Mouse (Mus musculus) liver, embryonic 15.5 days (tissue): ENCODE data around the gene Fam122a. TPM values are rescaled to one million over a fixed set of nuclear protein-coding genes. Genes with fewer than 3 reads are reported as not detected.

Experiments used
- ATAC-seq: fragments of 200-750 bp; cut with Nextera tagmentation; 2 replicates; pipeline ENCODE4 v1.8.0; 2017; ENCODE audit warnings: moderate number of reproducible peaks, mild to moderate bottlenecking, moderate library complexity; ENCODE audit not compliant: insufficient read depth
- H3K27ac ChIP-seq: fragments of 300-500 bp; sonication (generic); replicated peaks from 2 replicates; pipeline ENCODE4 v1.5.1; 2015; ENCODE audit warnings: mild to moderate bottlenecking, inconsistent platforms
- H3K27me3 ChIP-seq: fragments of 300-500 bp; sonication (generic); 2 replicates; pipeline ENCODE4 v1.6.1; 2015; ENCODE audit warnings: mild to moderate bottlenecking, inconsistent platforms
- H3K36me3 ChIP-seq: fragments of 300-500 bp; sonication (generic); replicated peaks from 2 replicates; pipeline ENCODE4 v1.6.1; 2015; ENCODE audit warnings: moderate library complexity, mild to moderate bottlenecking, inconsistent platforms
- H3K4me1 ChIP-seq: fragments of 300-500 bp; sonication (generic); replicated peaks from 2 replicates; pipeline ENCODE4 v1.6.1; 2015; ENCODE audit warnings: inconsistent platforms
- H3K4me2 ChIP-seq: fragments of 300-500 bp; sonication (generic); 2 replicates; pipeline ENCODE4 v1.6.1; 2015; ENCODE audit warnings: moderate library complexity, mild to moderate bottlenecking, inconsistent platforms
- H3K4me3 ChIP-seq: fragments of 300-500 bp; sonication (generic); replicated peaks from 2 replicates; pipeline ENCODE4 v1.5.1; 2015; ENCODE audit warnings: mild to moderate bottlenecking, inconsistent platforms
- H3K9ac ChIP-seq: fragments of 300-500 bp; sonication (generic); 2 replicates; pipeline ENCODE4 v1.6.1; 2015; ENCODE audit warnings: moderate library complexity, mild to moderate bottlenecking, inconsistent platforms
- H3K9me3 ChIP-seq: fragments of 300-500 bp; sonication (generic); replicated peaks from 2 replicates; pipeline ENCODE4 v1.6.1; 2016; ENCODE audit warnings: inconsistent platforms
- WGBS: fragments of 180-500 bp; shearing (Covaris S2); methylation state at CpG from one replicate; pipeline ENCODE4 v1.1.7; 2015; ENCODE audit warnings: mixed read lengths; ENCODE audit not compliant: insufficient replicate concordance; 5-methylcytosine and 5-hydroxymethylcytosine counted together
- polyA plus RNA-seq: library from polyadenylated mRNA; unstranded; fragments of >200 nt; fragmentation: Nextera tagmentation; extraction: Ambion mirVana; gene quantifications from 2 replicates; pipeline ENCODE4 v1.2.1, GENCODE M21; 2015

Fam122a gene
- polyA plus RNA-seq, 1 experiment from 2014 or later, result 25.7 TPM

DNA sequence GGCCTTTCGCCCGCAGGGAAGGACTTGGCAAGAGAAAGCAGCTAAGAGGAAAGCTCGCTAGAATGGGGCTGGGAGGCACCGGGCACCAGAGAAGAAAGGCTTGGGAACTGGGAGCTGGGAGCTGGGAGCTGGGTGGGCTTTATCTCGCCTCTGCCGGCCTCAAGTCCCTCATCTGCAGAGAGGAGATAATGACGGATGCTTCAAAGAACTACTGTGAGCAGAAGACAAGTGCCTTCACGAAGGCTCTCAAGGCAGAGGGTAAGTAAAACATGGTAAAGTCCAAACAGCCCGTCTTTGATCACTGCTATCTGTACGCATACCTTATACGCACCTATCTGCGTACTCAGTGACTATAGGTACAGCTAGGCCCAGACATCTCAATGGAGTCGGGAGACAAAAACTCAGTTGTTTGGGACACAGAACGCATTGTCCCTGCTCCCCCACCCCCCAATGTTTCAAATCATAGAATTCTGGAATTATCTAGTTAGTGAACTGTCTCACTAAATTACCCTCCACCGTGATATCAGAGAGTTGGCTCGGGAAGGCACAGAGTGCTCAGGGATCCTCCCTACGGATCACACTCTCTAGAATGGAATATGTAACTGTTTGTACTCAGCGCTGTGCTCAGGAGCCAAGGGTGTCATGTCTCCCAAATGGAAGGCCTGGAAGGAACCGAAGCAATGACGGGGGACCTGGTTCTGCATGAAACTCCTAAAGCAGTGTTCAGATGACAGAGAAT is 36.1 kb upstream of the Fam122a start:
- peak overlapping the region; percentile 53 for H3K9ac ChIP-seq
- peaks cover 95% of the 10 kb centered on the region for H3K4me1 ChIP-seq
- H3K4me2 ChIP-seq, result peak overlapping the region; percentile 67
- WGBS, result 34% methylated on average over 20 of the region's 20 CpGs
- no peaks in the 10 kb centered on the region for H3K9me3 ChIP-seq
- H3K27me3 ChIP-seq, result no peaks in the 10 kb centered on the region
- peak; percentile 95 for ATAC-seq
- H3K4me3 ChIP-seq, result peak overlapping the region; percentile 34
- no peaks in the 10 kb centered on the region for H3K36me3 ChIP-seq
- H3K27ac ChIP-seq, result peak overlapping the region; percentile 99

GRCm38 (mm10) chr19:24511939-24512338 is 34.8 kb upstream of the Fam122a start:
- H3K9ac ChIP-seq, result peak overlapping the region; percentile 53; the same call in 1 of the 2 replicates
- H3K9me3 ChIP-seq, result no peaks in the 10 kb centered on the region
- H3K4me1 ChIP-seq, result peaks cover 85% of the 10 kb centered on the region
- no peak overlapping the region for H3K4me3 ChIP-seq
- peak overlapping the region; percentile 99 for H3K27ac ChIP-seq
- no peak for ATAC-seq
- no peaks in the 10 kb centered on the region for H3K36me3 ChIP-seq
- H3K4me2 ChIP-seq, result peak overlapping the region; percentile 67; the same call in 1 of the 2 replicates
- WGBS, result 81% methylated on average over 7 of the region's 7 CpGs
- no peaks in the 10 kb centered on the region for H3K27me3 ChIP-seq

DNA sequence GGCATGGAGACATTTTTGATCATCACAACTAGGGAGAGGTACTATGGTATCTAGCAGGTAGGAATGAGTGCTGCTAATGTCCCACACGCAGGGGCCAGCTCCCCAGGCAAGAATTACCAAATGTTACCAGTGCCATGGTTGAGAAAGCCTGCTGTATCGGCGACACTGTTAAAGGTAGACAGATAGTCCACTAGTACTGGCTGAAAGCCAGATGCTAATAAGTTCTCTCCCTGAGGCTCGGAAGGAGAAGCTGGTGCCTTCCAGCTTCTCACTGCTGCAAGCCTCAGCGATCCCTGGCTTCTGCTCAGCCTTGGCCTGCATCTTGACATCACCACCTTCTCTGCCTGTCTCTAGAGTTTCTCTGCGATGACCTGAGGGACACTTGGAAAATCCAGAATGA is 32.2 kb upstream of the Fam122a start:
- Histone ChIP-seq H3K36me3 (no peaks in the 10 kb centered on the region), H3K27ac (peak overlapping the region; percentile 99), H3K27me3 (no peaks in the 10 kb centered on the region), H3K4me3 (no peak overlapping the region), H3K4me1 (peaks cover 62% of the 10 kb centered on the region), H3K9ac (0 out of 2 replicates have a peak overlapping the region, but pooled peaks have one; percentile 1), H3K9me3 (no peaks in the 10 kb centered on the region), H3K4me2 (no peak overlapping the region)
- WGBS, result 87% methylated on average over 6 of the region's 6 CpGs
- ATAC-seq, result no peak

GRCm38 (mm10) chr19:24508087-24508767 is 31.1 kb upstream of the Fam122a start:
- Histone ChIP-seq H3K9ac (no peak overlapping the region), H3K4me3 (no peak overlapping the region), H3K27ac (no peak overlapping the region; the same call in 1 of the 2 replicates), H3K4me2 (no peak overlapping the region), H3K36me3 (no peaks in the 10 kb centered on the region), H3K27me3 (no peaks in the 10 kb centered on the region), H3K4me1 (peaks cover 50% of the 10 kb centered on the region), H3K9me3 (no peaks in the 10 kb centered on the region)
- ATAC-seq, result no peak
- 81% methylated on average over 13 of the region's 13 CpGs for WGBS

GRCm38 (mm10) chr19:24502736-24503421 is 25.7 kb upstream of the Fam122a start:
- Histone ChIP-seq H3K36me3 (no peaks in the 10 kb centered on the region), H3K9ac (no peak overlapping the region), H3K4me3 (no peak overlapping the region), H3K9me3 (no peaks in the 10 kb centered on the region), H3K27me3 (no peaks in the 10 kb centered on the region), H3K4me2 (no peak overlapping the region), H3K4me1 (0 out of 2 replicates have a peak, but pooled peaks cover 1% of the 10 kb centered on the region), H3K27ac (no peak overlapping the region)
- no peak for ATAC-seq
- 78% methylated on average over 10 of the region's 10 CpGs for WGBS

GRCm38 (mm10) chr19:24501525-24501924 is 24.4 kb upstream of the Fam122a start:
- no peaks in the 10 kb centered on the region for H3K36me3 ChIP-seq
- H3K9me3 ChIP-seq, result no peaks in the 10 kb centered on the region
- no peak overlapping the region for H3K27ac ChIP-seq
- H3K4me3 ChIP-seq, result no peak overlapping the region
- no peak overlapping the region for H3K9ac ChIP-seq
- 0 out of 2 replicates have a peak, but pooled peaks cover 6% of the 10 kb centered on the region for H3K4me1 ChIP-seq
- ATAC-seq, result no peak
- no peaks in the 10 kb centered on the region for H3K27me3 ChIP-seq
- no peak overlapping the region for H3K4me2 ChIP-seq

GRCm38 (mm10) chr19:24500431-24500830 is 23.3 kb upstream of the Fam122a start:
- Histone ChIP-seq H3K27ac (no peak overlapping the region), H3K9me3 (no peaks in the 10 kb centered on the region), H3K4me3 (no peak overlapping the region), H3K4me2 (no peak overlapping the region), H3K4me1 (0 out of 2 replicates have a peak, but pooled peaks cover 6% of the 10 kb centered on the region), H3K9ac (no peak overlapping the region), H3K27me3 (no peaks in the 10 kb centered on the region), H3K36me3 (no peaks in the 10 kb centered on the region)
- WGBS, result 71% methylated on average over 5 of the region's 5 CpGs
- no peak for ATAC-seq

DNA sequence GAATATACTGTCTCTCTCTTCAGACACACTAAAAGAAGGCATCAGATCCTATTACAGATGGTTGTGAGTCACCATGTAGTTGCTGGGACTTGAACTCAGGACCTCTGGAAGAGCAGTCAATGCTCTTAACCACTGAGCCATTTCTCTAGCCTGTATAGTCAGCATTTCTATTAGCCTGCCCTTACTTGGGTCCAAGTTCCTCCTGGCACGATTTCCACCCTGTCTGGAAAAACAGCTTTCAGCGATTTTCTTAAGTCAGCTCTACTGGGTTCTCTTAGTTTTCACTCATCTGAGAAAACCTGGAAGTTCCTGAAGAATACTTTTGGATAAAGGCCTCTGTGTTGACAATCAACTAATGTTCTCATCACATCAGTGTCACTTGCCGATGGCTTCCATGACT is 22.1 kb upstream of the Fam122a start:
- WGBS, result 79% methylated on average over 3 of the region's 3 CpGs
- Histone ChIP-seq H3K4me3 (no peak overlapping the region), H3K27ac (no peak overlapping the region), H3K4me2 (no peak overlapping the region), H3K36me3 (no peaks in the 10 kb centered on the region), H3K9ac (no peak overlapping the region), H3K9me3 (no peaks in the 10 kb centered on the region), H3K4me1 (peaks cover 11% of the 10 kb centered on the region; the same call in 1 of the 2 replicates), H3K27me3 (no peaks in the 10 kb centered on the region)
- no peak for ATAC-seq

DNA sequence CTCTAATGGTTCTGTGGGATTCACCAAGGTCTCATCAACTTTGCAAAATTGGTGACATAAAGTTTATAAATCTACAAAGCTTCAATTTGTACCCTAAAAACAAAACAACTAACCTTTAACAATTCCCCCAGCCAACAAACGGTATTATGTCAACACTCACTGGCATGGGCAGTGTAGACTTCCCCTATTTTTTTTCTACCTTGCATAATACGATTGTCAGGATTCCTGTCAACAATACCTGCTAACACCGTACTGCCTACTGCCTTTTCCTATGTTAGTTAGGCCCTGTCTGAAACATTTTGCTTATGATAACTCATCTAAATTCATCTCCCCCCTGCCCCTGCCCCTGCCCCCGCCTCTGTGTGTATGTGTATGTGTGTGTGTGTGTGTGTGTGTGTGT is 16.7 kb upstream of the Fam122a start:
- no peak overlapping the region for H3K4me3 ChIP-seq
- 47% methylated on average over 4 of the region's 4 CpGs for WGBS
- no peaks in the 10 kb centered on the region for H3K36me3 ChIP-seq
- H3K4me2 ChIP-seq, result no peak overlapping the region
- H3K9me3 ChIP-seq, result no peaks in the 10 kb centered on the region
- peaks cover 15% of the 10 kb centered on the region; the same call in 1 of the 2 replicates for H3K4me1 ChIP-seq
- no peak for ATAC-seq
- H3K27ac ChIP-seq, result no peak overlapping the region
- H3K27me3 ChIP-seq, result no peaks in the 10 kb centered on the region
- H3K9ac ChIP-seq, result no peak overlapping the region

DNA sequence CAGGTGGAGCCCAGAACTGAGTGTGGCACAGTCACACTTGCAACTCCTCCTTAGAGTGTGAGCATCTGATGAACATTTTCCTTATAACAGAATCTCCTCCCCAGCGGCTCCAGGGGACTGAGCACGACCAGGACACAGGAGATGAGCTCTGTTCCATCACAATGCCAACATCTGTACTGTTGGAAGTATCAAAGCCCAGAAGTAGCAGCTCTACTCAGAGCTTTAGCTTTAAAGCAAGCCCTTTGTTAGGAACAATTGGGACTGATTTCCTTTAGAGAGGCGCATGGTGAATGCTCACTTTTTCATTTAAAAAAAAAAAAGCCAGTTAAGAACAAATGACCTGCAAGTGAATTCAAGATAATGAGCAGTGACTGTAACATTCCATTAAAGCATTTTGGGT is 14.7 kb upstream of the Fam122a start:
- Histone ChIP-seq H3K4me2 (no peak overlapping the region), H3K4me1 (peaks cover 10% of the 10 kb centered on the region), H3K9ac (no peak overlapping the region), H3K4me3 (no peak overlapping the region), H3K27me3 (no peaks in the 10 kb centered on the region), H3K27ac (no peak overlapping the region), H3K36me3 (no peaks in the 10 kb centered on the region), H3K9me3 (no peaks in the 10 kb centered on the region)
- WGBS, result 70% methylated on average over 3 of the region's 3 CpGs
- ATAC-seq, result no peak

GRCm38 (mm10) chr19:24490275-24490674 is 13.1 kb upstream of the Fam122a start:
- Histone ChIP-seq H3K27me3 (no peaks in the 10 kb centered on the region), H3K4me3 (no peak overlapping the region), H3K9ac (no peak overlapping the region), H3K4me1 (peaks cover 13% of the 10 kb centered on the region), H3K36me3 (no peaks in the 10 kb centered on the region), H3K4me2 (no peak overlapping the region), H3K9me3 (no peaks in the 10 kb centered on the region), H3K27ac (no peak overlapping the region)
- no peak for ATAC-seq
- WGBS, result 26% methylated on average over 5 of the region's 5 CpGs
